Mouse (Mus musculus) layer of hippocampus, postnatal 14 days (tissue): ENCODE measurements around the gene Cln3. TPM values are rescaled to one million over a fixed set of nuclear protein-coding genes. Genes with fewer than 3 reads are reported as not detected.

Source experiments
- DNase-seq, 2 experiments: peaks; one replicate each; pipeline ENCODE4 v3.0.0; 2021 to 2022; ENCODE audit warnings: low spot score in 2 of 2, mixed read lengths in 1 of 2
- long read RNA-seq, 2 experiments: library from polyadenylated mRNA; stranded (forward); transcript quantifications; one replicate each; pipeline ENCODE4 v2.0.0; 2021
- total RNA-seq, 2 experiments: library from RNA; stranded (reverse); gene quantifications; 2 replicates each; pipeline ENCODE4 v1.2.3; 2021

Gene Cln3
- total RNA-seq, result 10 to 100 TPM; 24.3 to 28.3 TPM
- long read RNA-seq, experiment 1, partial matches to known transcripts, result 3 of 15 reads
- long read RNA-seq, experiment 1, other reads (novel, unspliced or antisense), result 9 of 15 reads
- long read RNA-seq, experiment 2, partial matches to known transcripts, result 9 of 25 reads
- long read RNA-seq, experiment 2, other reads (novel, unspliced or antisense), result 13 of 25 reads

DNA sequence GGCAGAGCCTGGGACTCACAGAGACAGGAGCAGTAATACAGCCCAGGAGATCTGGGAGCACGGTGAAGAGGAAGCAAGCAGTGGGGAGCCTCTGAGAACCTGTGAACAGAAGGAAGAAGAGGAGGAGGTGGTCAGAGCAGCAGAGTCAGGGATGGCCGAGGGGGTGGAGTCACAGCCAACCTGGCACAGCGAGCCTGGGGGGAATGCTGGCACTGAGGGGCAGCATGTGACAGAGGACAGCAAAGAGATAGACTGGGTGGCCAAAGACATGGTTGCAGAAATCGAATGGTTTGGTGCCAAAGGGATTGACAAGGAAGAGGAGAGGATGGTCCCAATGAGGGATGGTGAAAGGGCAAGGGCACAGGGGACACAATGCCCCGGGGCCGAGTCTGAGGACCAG lies at the start of gene Cln3:
Cln3 (minus strand) TSS at position 101 of the 400 bp plus-strand sequence.
- no peak for DNase-seq

DNA sequence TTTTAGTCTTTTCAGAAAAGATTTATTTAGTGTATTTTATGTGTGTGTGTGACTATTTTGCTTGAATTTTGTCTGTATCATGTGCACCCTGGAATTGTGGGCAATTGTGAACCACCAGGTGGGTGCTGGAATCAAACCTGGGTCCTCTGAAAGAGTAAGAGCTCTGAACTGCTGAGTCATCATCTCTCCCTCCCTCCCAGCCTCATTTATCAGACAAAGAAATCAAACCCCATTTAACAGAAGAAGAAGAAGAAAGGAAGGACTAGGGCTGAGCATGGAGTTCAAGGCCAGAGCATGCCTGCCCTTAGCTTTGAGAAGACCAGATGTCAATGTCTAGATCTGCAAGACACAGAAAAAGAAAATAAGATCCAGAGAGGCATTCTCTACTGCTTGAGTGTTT lies 49.8 kb upstream of the Cln3 start:
- no peak for DNase-seq

DNA sequence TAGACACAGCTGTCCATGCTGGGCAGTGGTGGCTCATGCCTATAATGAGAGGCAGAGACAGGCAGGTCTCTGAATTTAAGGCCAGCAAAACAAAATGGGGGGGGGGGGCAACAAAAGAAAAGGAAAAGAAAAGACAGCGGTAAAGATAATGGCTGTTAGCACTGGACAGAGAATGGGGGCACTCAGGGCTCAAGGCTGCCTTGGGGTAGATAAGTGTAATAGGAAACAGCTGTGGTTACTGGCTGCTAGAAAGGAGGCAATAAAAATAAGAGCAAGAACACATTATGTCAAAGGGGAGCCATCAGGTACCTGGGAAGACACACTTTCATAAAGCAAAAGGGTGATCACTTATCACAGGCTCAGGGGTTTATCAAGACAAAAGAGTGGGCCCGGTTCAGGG lies 46.9 kb upstream of the Cln3 start:
- no peak for DNase-seq

DNA sequence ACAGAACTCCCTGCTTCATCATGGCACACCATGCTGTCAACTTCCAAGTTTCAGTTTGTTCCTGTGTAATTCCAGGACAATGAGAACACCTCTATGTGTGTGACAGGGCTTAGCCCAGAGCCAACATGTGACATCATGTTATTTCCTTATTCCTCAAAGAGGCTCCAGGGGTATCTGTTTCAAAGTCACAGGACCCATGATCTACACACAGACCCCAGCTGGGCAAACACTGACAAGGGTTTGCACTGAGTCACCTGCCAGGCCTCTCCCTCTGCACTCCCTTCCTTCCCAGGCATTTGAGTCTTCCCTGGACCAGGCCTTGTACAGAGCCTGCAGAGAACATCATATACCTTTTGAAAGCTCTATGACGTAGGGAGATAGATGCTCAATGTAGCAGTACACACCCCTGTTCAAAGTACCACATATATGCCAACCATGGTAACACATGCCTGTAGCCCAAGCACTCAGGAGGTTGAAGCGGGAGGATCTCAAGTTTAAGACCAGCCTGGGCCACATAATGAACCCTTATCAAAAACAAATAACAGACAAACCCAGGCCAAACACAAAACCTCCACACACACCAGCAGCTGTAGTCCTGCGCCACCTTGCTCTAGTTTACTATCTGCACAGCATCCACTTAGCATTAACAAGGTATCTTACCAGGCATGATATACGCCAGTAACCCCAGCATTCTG lies 45.4 kb upstream of the Cln3 start, which contains the start of gene Nupr1:
Nupr1 (minus strand) TSS at position 38 of the 695 bp plus-strand sequence.
- DNase-seq, result no peak

DNA sequence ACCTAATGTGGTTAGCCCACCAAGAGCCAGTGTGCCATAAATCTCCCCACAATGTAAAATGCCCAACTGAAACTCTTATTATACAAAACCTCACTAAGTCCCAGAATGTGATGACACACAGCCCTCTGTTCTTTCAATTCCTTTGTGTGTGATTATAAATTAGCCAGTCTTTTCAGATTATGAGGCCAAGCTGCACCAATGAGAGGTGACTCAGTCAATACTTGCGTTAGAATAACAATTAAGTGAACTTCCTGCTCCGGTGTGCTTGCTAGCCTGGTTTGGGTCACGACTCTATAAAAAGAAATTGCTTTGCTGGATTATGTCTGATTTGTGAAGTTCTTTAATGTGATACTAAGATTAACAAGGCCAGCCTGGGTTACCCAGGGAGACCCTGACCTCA lies 44.3 kb upstream of the Cln3 start:
- no peak for DNase-seq

DNA sequence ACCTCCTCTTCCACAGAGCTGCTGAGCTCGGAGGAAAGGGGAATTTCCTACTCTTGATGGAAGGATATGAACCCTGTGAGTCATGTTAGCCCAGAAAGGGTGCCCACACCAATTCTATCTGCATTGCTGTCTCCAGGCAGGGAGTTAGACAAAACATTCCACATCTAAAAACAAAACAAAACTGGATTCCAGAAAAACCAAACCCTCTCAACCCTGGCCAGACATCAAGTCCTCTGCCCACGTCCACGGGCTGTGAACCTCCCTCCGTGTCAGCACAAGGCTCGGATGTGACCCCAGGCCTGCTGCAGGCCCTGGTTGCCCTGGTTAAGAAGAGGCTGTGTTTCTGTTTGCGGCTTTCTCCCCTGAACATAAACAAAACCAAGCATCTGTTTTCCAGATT lies 42.5 kb upstream of the Cln3 start:
- DNase-seq, result no peak

DNA sequence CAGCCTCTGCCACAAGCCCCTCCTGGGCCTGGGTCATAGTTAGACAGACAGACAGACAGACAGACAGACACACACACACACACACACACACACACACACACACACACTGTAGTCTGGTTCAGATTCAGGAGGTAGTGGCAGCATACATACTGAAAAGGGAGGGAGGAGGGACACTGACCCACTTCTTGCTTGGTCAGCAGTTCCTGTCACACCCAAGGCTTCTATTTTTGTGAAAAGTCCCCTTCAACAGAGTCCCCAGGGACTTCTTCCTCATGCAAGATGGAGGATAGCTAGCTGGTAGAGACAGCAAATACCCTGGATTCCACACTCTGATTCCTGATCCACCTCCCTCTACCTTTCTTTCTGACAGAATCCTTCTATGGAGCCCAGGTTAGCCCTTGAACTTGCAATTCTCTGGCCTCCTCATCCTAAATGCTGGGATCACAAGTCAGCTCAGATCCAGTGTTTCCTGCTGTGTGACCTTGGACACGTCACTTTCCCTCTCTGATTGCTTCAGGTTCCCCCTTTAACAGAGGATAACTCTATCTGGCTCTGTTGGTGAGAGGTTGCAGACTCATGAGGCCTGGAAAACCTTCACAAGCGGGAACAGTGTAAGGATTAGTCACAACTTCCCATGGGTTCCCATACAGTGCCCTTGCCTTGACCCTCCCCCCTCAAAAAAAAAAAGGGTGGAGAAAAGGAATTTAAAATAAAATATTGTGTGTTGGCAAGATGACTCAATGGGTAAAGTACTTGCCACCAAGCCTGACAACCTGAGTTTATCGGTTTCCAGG lies 40.4 kb upstream of the Cln3 start:
- no peak for DNase-seq

DNA sequence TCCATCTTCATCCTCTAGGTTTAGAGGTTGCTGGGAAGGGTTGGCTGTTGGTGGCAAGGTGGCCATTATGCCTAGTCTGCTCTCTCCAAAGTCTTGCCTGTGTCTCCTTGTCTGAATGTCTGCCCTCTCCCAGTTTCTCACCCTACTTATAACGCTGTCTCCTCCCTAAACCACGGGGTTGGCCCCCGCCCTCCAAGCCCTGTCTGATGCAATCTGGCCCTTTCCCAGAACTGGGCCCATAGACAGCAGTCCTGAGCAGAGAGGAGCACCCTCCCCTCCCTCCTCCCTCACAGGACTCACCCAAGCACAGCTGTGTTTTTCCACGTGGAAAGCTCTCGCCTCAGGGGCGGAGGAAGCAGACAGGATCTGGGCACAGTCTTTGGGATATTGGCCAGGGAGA lies 39.8 kb upstream of the Cln3 start:
- peak; percentile 11 to 24 for DNase-seq

DNA sequence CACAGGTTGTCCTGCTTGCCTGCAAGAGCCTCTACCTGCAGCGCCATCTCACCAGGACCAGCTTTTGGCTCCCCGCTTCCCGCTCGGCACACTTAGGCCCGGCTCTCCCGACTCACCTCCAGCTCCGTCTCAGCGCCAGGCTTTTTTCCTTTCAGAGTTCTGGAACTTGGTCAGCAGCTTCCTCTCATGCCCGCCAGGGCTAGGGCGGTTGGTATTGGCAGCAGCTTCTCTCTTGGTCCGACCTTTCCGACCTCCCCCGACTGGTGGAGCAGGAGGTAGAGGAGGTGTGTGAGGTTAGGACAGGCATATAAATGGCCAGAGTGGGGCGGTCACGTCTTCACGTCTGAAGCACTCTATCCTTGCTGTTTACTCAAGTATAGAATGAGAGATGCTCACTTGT lies 39.2 kb upstream of the Cln3 start:
- no peak for DNase-seq

DNA sequence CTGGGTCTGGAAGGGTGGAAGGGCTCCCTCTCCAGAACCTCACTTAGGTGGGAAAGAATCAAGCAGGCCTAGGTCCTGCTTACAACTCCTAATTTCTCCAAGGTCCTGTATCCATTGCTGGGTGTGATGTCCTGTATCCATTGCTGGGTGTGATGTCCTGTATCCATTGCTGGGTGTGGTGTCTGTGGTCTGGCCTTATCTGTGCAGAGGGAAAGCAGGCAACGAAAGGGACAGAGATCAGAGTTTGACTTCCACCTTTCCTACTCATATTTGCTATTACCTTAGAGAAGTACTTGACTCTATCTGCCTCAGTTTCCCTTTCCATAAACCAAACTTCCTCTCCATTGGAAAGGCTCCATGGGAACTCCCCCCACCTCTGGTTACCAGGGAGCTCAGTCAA lies 37.8 kb upstream of the Cln3 start:
- no peak for DNase-seq

DNA sequence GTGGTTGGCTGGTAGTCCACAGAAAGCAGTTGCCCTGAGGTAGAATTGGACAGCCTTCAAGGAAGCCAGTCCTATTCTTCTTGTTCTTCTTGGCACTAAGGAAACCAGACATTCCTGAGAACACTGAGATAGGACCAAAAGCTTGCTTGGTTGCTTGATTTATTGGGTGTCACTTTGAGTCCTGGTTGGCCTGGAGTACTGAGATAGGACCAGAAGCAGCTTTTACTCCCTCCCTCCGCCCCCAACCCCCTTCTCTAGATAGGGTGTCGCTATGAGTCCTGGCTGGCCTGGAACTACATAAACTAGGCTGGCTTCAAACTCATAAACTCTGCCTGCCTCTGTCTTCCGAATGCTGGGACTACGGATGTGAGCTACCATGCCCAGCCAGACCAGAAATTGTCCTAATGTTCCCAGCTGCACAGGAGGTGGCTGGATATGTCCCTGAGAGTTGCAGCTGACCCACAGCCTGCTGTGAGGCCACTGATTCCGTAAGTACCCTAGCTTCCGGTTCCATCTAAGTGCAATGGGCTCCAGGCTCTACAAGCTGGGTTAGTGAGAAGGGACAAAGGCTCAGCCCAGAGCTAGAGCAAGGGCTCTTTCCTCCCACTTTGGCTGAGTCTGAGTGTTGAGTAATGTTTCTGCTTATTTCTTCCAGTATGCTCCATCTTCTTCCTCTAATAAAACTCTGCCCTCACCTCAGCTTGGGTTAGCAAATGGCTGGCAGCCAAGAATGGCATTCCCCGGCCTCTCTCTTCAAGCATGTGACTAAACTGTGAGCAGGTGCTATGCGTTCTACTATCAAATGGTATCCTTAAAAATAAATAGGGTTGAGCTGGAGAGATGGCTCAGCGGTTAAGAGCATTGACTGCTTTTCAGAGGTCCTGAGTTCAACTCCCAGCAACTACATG lies 36.1 kb upstream of the Cln3 start:
- DNase-seq, result no peak

DNA sequence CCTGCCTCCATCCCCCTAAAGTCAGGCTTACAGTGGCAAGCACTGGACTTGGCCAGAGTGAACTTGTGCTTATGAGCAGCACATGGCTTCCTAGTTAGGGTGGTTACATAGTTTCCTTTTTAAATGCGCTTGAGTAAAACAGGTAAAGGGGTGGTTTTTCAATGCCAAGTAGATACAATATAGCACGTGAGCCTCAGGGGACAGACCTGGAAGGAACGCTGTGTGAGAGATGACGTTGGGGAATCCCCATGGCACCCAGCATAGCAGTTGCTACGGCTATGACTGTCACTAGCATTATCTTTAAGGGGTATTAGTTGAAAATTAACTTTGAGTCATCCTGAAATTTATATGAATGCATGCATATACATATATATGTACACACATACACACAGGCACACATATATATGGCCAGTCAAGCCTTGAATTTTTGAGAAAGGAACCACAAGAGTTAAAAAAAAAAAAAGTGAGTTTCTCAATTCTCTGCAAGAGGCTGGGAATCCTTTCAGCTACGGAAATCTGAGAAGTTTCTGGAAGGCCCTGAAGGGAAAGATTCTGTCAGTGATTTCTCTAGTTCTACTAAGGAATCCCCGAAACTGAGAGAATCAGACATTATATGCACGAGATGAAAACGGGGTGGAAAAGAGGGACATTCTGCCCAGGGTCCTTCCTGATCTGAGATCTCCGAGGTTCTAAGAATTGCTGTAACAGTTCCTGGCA lies 34.1 kb upstream of the Cln3 start:
- no peak for DNase-seq

DNA sequence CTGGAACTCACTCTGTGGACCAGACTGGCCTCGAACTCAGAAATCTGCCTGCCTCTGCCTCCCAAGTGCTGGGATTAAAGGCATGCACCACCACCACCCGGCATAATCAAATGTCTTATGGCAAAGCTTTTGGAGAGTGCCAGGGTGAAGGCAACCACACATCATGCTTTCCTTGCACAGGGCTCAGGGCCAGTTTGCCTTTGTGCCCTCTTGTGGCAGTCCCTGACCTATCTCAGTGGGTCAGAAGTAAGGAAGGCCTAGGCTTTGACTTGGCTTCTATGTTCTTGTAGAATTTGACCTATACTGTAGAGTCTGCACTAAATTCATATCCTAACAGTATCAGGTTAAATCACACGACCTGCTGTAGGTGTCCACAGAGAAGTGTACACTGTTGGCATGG lies 31.1 kb upstream of the Cln3 start:
- DNase-seq, result no peak

DNA sequence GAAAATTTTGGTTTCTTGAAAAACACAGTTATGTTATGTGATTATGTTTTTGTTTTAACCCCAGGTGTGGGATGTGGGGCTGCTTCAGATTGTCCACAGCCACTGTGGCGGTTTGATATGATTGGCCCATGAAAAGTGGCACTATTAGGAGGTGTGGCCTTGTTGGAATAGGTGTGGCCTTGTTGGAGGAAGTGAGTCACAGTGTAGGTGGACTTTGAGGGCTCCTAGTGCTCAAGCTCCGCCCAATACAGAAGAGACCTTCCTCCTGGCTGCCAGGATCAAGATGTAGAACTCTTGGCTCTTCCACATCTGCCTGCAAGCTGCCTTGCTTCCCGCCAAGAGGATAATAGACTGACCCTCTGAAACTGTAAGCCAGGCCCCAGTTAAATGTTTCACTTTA lies 27.1 kb upstream of the Cln3 start:
- no peak for DNase-seq

DNA sequence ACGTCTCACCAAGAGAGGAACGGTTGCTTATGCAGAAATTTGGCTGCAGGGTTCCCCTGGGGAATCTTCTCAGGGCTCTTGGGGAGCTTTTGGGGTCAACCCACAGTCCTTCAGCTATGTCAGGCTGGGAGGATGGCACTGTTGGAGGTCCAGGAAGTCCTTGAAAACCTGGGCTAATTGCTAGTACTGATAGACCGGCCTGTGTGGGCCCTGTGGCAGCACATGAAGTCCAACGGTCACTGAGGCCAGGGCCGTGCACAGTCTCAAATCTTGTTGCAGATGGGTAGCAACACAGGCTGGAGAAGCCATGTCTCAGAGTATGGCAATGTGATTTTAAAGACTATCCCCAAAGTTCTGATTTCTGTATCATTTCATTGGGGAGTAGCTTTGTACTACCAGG lies 22.2 kb upstream of the Cln3 start:
- DNase-seq, result no peak

DNA sequence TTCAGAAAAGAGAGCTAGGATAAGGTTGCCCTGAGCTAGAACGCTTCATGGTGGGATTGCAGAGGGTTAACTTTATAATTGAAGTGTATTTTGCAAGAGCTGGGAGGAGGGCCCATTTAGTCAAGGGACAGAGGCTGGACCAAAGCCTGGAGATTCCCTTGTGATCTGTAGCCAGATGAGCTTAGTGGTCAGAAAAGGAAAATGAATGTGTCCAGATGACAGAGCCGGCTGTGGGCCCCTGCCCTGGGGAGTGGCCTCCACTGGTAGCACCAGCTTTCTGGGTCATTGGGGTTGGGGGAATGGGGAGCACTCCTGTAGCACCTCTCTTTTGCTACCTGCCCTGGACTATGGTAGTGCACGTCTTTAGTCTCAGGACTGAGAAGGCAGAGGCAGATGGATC lies 21.4 kb upstream of the Cln3 start:
- no peak for DNase-seq

DNA sequence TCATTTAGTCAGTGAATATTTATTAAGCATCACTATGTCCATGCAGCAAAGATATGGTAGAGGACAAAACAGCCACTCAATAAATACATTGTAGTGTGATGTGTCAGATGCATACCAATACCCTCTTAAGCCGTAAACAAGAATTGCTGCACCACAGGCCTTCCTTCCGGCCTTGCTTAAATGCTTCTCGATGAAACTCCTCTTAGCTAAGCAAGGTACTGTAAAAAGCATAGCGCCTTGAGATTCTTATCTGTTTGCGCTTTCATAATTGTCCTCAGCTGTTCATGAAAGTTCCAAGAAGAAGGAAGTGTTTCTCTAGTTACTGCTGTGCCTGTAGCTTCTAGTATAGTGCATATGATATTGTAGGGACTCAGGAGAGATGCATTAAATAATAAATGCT lies 21.0 kb upstream of the Cln3 start:
- no peak for DNase-seq

DNA sequence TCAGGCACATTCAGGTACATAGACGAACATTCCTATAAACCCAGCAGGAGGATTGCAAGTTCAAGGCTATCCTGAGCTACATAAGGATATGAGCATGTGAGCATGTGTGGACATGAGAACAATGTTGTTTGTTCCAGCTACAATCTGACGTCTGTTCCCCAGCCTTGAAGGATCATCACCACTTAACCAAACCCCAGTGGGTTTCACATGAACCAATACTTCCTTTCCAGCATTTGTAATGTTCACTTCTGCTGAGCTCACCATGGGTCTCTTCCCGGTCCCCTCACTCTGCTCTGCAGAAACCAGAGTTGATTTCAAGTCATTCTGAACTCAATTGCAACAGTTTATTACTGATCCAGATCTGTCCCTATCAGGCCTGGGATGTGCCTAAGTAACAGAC lies 17.0 kb upstream of the Cln3 start:
- no peak for DNase-seq

DNA sequence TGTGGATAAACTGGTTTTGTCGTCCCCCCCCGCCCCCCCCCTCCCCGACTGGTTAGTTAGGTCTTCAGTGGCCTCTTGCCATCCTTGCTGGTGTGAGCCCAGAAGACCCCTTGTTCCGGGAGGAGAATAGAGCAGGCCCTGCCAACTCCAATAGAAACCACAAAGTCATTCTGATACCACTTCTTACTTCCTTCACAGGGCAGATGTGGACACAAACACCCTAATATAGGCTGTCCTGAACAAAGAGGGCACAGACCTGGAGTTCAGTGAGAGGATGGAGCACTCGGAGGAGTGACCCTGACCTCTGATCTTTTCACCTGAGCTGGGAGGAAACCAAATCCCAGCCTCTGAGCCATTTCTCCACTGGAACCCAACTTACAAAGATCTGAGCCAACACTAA lies 16.3 kb upstream of the Cln3 start:
- no peak for DNase-seq

DNA sequence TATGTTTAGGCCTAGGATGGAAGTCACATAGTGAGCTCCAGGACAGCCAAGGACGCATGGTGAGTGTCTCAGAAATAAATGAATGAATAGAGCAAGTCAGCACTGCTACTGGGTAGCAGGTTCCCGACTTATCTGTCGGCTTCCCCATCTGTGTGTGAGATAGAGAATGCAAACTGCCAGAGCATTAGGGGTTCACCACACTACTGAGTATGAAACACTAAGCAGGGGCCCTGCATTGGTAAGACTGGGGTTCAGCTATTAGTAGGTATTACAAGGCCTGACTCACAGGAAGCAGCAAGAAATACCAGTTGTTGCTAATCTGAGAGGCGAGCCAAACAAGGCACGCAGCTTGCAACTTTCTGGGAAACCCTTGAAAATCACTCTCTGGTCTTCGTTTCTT lies 13.3 kb upstream of the Cln3 start:
- DNase-seq, result no peak

DNA sequence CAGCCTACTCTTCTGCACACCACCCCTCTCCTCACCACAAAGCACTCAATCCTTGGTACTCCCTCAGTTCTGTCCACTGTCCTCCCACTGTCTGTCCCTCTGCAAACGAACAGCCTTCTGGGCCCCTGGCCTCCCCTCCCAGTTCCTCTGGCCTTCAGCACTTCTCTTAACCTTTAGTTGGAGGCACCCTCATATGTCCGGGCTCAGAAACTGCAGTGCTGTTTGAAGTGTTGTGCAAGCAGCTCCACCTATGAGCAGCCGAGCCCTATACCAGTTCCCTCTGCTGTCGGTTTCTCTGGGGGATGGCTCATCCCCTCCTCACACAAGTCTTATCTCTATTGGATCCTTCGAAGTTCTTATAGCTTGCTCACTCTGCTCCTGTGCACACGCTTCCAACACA lies 10.8 kb upstream of the Cln3 start:
- no peak for DNase-seq
